ENCODE assay signal across 13 mouse cellular contexts in the genomic region with DNA sequence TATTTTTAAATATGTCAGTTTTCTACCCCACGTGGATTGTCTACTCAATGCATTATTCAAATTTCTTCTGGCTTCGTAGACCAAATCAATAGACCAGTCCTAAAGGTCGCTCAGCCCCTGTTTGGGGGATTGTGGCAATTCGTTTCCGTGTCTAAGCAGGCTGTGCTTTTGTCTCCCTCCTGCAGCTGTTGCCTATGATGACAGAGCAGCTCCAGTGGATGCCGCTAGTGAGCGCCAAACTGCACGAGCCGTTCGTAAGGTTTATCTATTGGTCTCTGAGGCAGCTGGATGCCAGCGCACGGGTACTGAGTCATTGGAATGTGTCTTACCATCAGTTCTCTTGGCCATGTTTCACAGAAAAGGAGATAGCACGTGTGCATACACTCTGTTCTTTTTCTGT. TPM values are rescaled to one million over a fixed set of nuclear protein-coding genes. Genes with fewer than 3 reads are reported as not detected.
DNase-seq lines count a peak whose midpoint lies in the region; ATAC-seq and TF ChIP-seq lines count a peak whose summit lies in the region.
"Had no signal": no experiment of that assay in that cellular context is flagged by ENCODE, and none has a peak within 500 bp of the region (broad histone marks: within the 10 kb centered on the region; RNA-seq: fewer than 3 reads in every experiment).

No protein-coding gene starts in this region.

- H3K27ac ChIP-seq in embryonic facial prominence, embryonic 11.5 days (replicated peaks; ENCODE audit: low read depth, low read length), result no peak overlapping the region
- H3K27ac ChIP-seq in embryonic facial prominence, embryonic 10.5 days (replicated peaks), result no peak overlapping the region
- no peak overlapping the region for H3K27ac ChIP-seq in intestine, postnatal 0 days (ENCODE audit: low read depth, low read length)
- H3K27ac ChIP-seq in intestine, embryonic 15.5 days, result no peak overlapping the region
- no peak overlapping the region for H3K27ac ChIP-seq in ES-E14 (ENCODE audit: insufficient read depth, low read depth, low read length, poor library complexity, severe bottlenecking)
- no peak overlapping the region for H3K27ac ChIP-seq in midbrain, embryonic 13.5 days
- H3K27ac ChIP-seq: hindbrain, embryonic 13.5 days had no signal

- 68% methylated on average over 13 of the region's 13 CpGs for WGBS in embryonic facial prominence, embryonic 11.5 days
- 68% methylated on average over 13 of the region's 13 CpGs for WGBS in embryonic facial prominence, embryonic 10.5 days
- 76% methylated on average over 13 of the region's 13 CpGs for WGBS in intestine, postnatal 0 days
- 77% methylated on average over 13 of the region's 13 CpGs for WGBS in intestine, embryonic 15.5 days
- WGBS in midbrain, embryonic 13.5 days, result 38% methylated on average over 13 of the region's 13 CpGs

- H3K9me3 ChIP-seq in embryonic facial prominence, embryonic 11.5 days (replicated peaks; ENCODE audit: control insufficient read depth, low read length), result no peaks in the 10 kb centered on the region
- no peaks in the 10 kb centered on the region for H3K9me3 ChIP-seq in embryonic facial prominence, embryonic 10.5 days
- H3K9me3 ChIP-seq in intestine, postnatal 0 days (ENCODE audit: control insufficient read depth), result no peaks in the 10 kb centered on the region
- H3K9me3 ChIP-seq in intestine, embryonic 15.5 days, result no peaks in the 10 kb centered on the region
- peaks cover under 1% of the 10 kb centered on the region; the same call in 1 of the 2 replicates for H3K9me3 ChIP-seq in ES-E14 (ENCODE audit: control insufficient read depth, insufficient read depth, low read depth, low read length)
- H3K9me3 ChIP-seq in midbrain, embryonic 13.5 days, result no peaks in the 10 kb centered on the region
- H3K9me3 ChIP-seq: hindbrain, embryonic 13.5 days; megakaryocyte, embryonic 14.5 days had no signal

- in situ Hi-C loops in ES-E14 (cut with MboI; ENCODE audit: low sequenced_read_pairs in 2 of 2, unreplicated experiment in 2 of 2), result no loop called here

- H3K4me1 ChIP-seq in embryonic facial prominence, embryonic 11.5 days (ENCODE audit: control insufficient read depth, insufficient read depth, low read length), result no peaks in the 10 kb centered on the region
- H3K4me1 ChIP-seq in embryonic facial prominence, embryonic 10.5 days, result no peaks in the 10 kb centered on the region
- H3K4me1 ChIP-seq in intestine, postnatal 0 days (replicated peaks; ENCODE audit: control insufficient read depth, insufficient read depth, low read length), result no peaks in the 10 kb centered on the region
- H3K4me1 ChIP-seq in intestine, embryonic 15.5 days (replicated peaks), result no peaks in the 10 kb centered on the region
- peaks cover 1 to 2% of the 10 kb centered on the region in 2 experiments; a peak in 2 of 4 replicates for H3K4me1 ChIP-seq in ES-E14 (ENCODE audit: control insufficient read depth in 2 of 2, insufficient read depth in 2 of 2, low read length in 2 of 2, poor library complexity in 1 of 2)
- H3K4me1 ChIP-seq in midbrain, embryonic 13.5 days (replicated peaks), result no peaks in the 10 kb centered on the region
- H3K4me1 ChIP-seq: hindbrain, embryonic 13.5 days; megakaryocyte, embryonic 14.5 days had no signal

- DNase-seq in embryonic facial prominence, embryonic 11.5 days (ENCODE audit: low spot score), result peak; percentile 7
- no peak for DNase-seq in embryonic facial prominence, embryonic 10.5 days (ENCODE audit: low spot score)
- DNase-seq in ES-E14 (ENCODE audit: low read depth, low spot score), result no peak
- no peak for DNase-seq in ovary, adult 18-20 months (ENCODE audit: low spot score)
- no peak for DNase-seq in natural killer cell, adult 2 months (ENCODE audit: low spot score in 2 of 2)
- DNase-seq: adrenal gland, postnatal 10 days; lung, adult 2 months; thymus, adult 2 months had no signal

- H3K36me3 ChIP-seq in embryonic facial prominence, embryonic 11.5 days (replicated peaks; ENCODE audit: control insufficient read depth, insufficient read depth, low read depth, low read length), result no peaks in the 10 kb centered on the region; the same call in none of the 2 replicates
- peaks cover 43% of the 10 kb centered on the region for H3K36me3 ChIP-seq in embryonic facial prominence, embryonic 10.5 days (replicated peaks)
- 0 out of 2 replicates have a peak, but pooled peaks cover 9% of the 10 kb centered on the region for H3K36me3 ChIP-seq in intestine, postnatal 0 days (ENCODE audit: control insufficient read depth, insufficient read depth)
- H3K36me3 ChIP-seq in intestine, embryonic 15.5 days, result 0 out of 2 replicates have a peak, but pooled peaks cover 3% of the 10 kb centered on the region
- peaks cover 5% of the 10 kb centered on the region for H3K36me3 ChIP-seq in ES-E14 (ENCODE audit: control insufficient read depth, insufficient read depth, low read length, poor library complexity, severe bottlenecking)
- peaks cover 14% of the 10 kb centered on the region for H3K36me3 ChIP-seq in midbrain, embryonic 13.5 days

- no peak for ATAC-seq in embryonic facial prominence, embryonic 11.5 days (replicated peaks; ENCODE audit: insufficient number of reproducible peaks, low FRiP score, low TSS enrichment, low read depth)
- ATAC-seq in intestine, postnatal 0 days, result no peak
- ATAC-seq in intestine, embryonic 15.5 days, result no peak
- peak; percentile 43; the same call in 1 of the 2 replicates for ATAC-seq in midbrain, embryonic 13.5 days

- H3K9ac ChIP-seq in embryonic facial prominence, embryonic 11.5 days (replicated peaks; ENCODE audit: low read length), result no peak overlapping the region
- H3K9ac ChIP-seq in intestine, postnatal 0 days (ENCODE audit: low read depth, low read length), result no peak overlapping the region
- no peak overlapping the region for H3K9ac ChIP-seq in intestine, embryonic 15.5 days
- no peak overlapping the region for H3K9ac ChIP-seq in ES-E14 (ENCODE audit: insufficient read depth, low read depth, low read length, poor library complexity, severe bottlenecking)
- H3K9ac ChIP-seq in midbrain, embryonic 13.5 days (replicated peaks), result no peak overlapping the region
- H3K9ac ChIP-seq: hindbrain, embryonic 13.5 days had no signal

- TF ChIP-seq CTCF in intestine, postnatal 0 days (IDR thresholded peaks at IDR 0.05; ENCODE audit: low read depth), result 0 out of 2 replicates have a peak, but pooled peaks have one; percentile 5

- no peaks in the 10 kb centered on the region for H3K27me3 ChIP-seq in embryonic facial prominence, embryonic 11.5 days (ENCODE audit: control insufficient read depth, insufficient read depth, low read length)
- no peaks in the 10 kb centered on the region for H3K27me3 ChIP-seq in embryonic facial prominence, embryonic 10.5 days (replicated peaks; ENCODE audit: low read depth, poor library complexity, severe bottlenecking)
- no peaks in the 10 kb centered on the region for H3K27me3 ChIP-seq in intestine, postnatal 0 days (replicated peaks; ENCODE audit: control insufficient read depth, insufficient read depth, low read length)
- H3K27me3 ChIP-seq in intestine, embryonic 15.5 days (replicated peaks), result no peaks in the 10 kb centered on the region
- no peaks in the 10 kb centered on the region for H3K27me3 ChIP-seq in midbrain, embryonic 13.5 days
- H3K27me3 ChIP-seq: hindbrain, embryonic 13.5 days; megakaryocyte, embryonic 14.5 days had no signal

- H3K4me2 ChIP-seq in embryonic facial prominence, embryonic 11.5 days (ENCODE audit: low read depth, low read length), result no peak overlapping the region
- no peak overlapping the region for H3K4me2 ChIP-seq in intestine, postnatal 0 days (replicated peaks; ENCODE audit: low read depth)
- H3K4me2 ChIP-seq in intestine, embryonic 15.5 days (replicated peaks), result no peak overlapping the region
- H3K4me2 ChIP-seq in midbrain, embryonic 13.5 days (replicated peaks), result no peak overlapping the region
- H3K4me2 ChIP-seq: hindbrain, embryonic 13.5 days had no signal

- no peak overlapping the region for H3K4me3 ChIP-seq in embryonic facial prominence, embryonic 11.5 days (ENCODE audit: low read depth, low read length)
- no peak overlapping the region for H3K4me3 ChIP-seq in embryonic facial prominence, embryonic 10.5 days
- no peak overlapping the region for H3K4me3 ChIP-seq in intestine, postnatal 0 days (ENCODE audit: low read depth, low read length)
- no peak overlapping the region for H3K4me3 ChIP-seq in intestine, embryonic 15.5 days (replicated peaks)
- no peak overlapping the region for H3K4me3 ChIP-seq in ES-E14 (ENCODE audit: insufficient read depth in 1 of 2, low read depth in 1 of 2, low read length in 2 of 2, poor library complexity in 1 of 2, severe bottlenecking in 1 of 2)
- no peak overlapping the region for H3K4me3 ChIP-seq in midbrain, embryonic 13.5 days (replicated peaks)
- H3K4me3 ChIP-seq: hindbrain, embryonic 13.5 days; megakaryocyte, embryonic 14.5 days had no signal

TF ChIP-seq in ES-E14, 5 proteins besides CTCF, POLR2A, EP300 and RAD21:
- no peak for TF ChIP-seq ZNF384 (IDR thresholded peaks at IDR 0.05; ENCODE audit: low read depth, low read length)
- no peak for TF ChIP-seq ZC3H11A (IDR thresholded peaks at IDR 0.05; ENCODE audit: borderline replicate concordance, low read depth, low read length)
- TF ChIP-seq MAFK (IDR thresholded peaks at IDR 0.05; ENCODE audit: insufficient read depth, low read depth, low read length), result peak; percentile 21; the same call in 1 of the 2 replicates

RNA-seq across cellular contexts. Expression of gene Ccdc138, which starts 42.9 kb away (rescaled TPM):
- polyA plus RNA-seq in embryonic facial prominence, embryonic 11.5 days (2014; fragmentation: Nextera tagmentation; extraction: Ambion mirVana), result 7.4 and 9.9 TPM in 2 replicates
- polyA plus RNA-seq in embryonic facial prominence, embryonic 10.5 days (2016; fragmentation: Nextera tagmentation; extraction: Ambion mirVana), result 11.5 and 13.3 TPM in 2 replicates
- polyA plus RNA-seq in intestine, postnatal 0 days (2015; fragmentation: Nextera tagmentation; extraction: Ambion mirVana), result 2.5 and 2.6 TPM in 2 replicates
- 6.9 and 7.3 TPM in 2 replicates for polyA plus RNA-seq in intestine, embryonic 15.5 days (2015; fragmentation: Nextera tagmentation; extraction: Ambion mirVana)
- 6.6 and 8.0 TPM in 2 replicates for total RNA-seq in ES-E14 (2012; rRNA removed)
- 10.5 and 10.8 TPM in 2 replicates for polyA plus RNA-seq in midbrain, embryonic 13.5 days (2015; fragmentation: Nextera tagmentation; extraction: Ambion mirVana)
